ENCODE assay signal across 13 mouse cellular contexts in genomic region chr15:96434202-96434601, GRCm38 (mm10).
"Had no signal": no experiment of that assay in that cellular context is flagged by ENCODE, and none has a peak within 500 bp of the region (broad histone marks: within the 10 kb centered on the region; RNA-seq: fewer than 3 reads in every experiment).

No protein-coding gene starts in this region.

- H3K27me3 ChIP-seq: liver, embryonic 13.5 days; megakaryocyte, embryonic 14.5 days; midbrain, embryonic 15.5 days; stomach, embryonic 15.5 days had no signal

- H3K9ac ChIP-seq: liver, embryonic 13.5 days; midbrain, embryonic 15.5 days; stomach, embryonic 15.5 days had no signal

- H3K27ac ChIP-seq: limb, embryonic 10.5 days; liver, embryonic 13.5 days; macrophage; midbrain, embryonic 15.5 days; stomach, embryonic 15.5 days had no signal

- H3K4me1 ChIP-seq: limb, embryonic 10.5 days; liver, embryonic 13.5 days; midbrain, embryonic 15.5 days; stomach, embryonic 15.5 days had no signal

- DNase-seq: kidney, adult 18-20 months; kidney, postnatal 14 days; liver, embryonic 13.5 days; lung, adult 2 months; lung, postnatal 10 days; right cerebral cortex, postnatal 14 days; thymus, postnatal 36 days had no signal

- H3K4me2 ChIP-seq: liver, embryonic 13.5 days; midbrain, embryonic 11.5 days; midbrain, embryonic 15.5 days; stomach, embryonic 15.5 days had no signal

- H3K4me3 ChIP-seq: limb, embryonic 10.5 days; liver, embryonic 13.5 days; megakaryocyte, embryonic 14.5 days; midbrain, embryonic 15.5 days; stomach, embryonic 15.5 days had no signal

- H3K9me3 ChIP-seq: limb, embryonic 10.5 days; midbrain, embryonic 15.5 days; stomach, embryonic 15.5 days had no signal

- ATAC-seq: midbrain, embryonic 15.5 days had no signal
